Mouse (Mus musculus): ENCODE results near the gene Kif17. TPM values are rescaled to one million over a fixed set of nuclear protein-coding genes. Genes with fewer than 3 reads are reported as not detected.
A peak's percentile ranks its signal among the peaks of the same experiment; 100 is the strongest.
"Not testable (repeated sequence)": the region's sequence is repeated elsewhere in the genome, so short reads cannot be mapped to it uniquely, and the experiment has no call there.

Kif17 gene
- total RNA-seq, 2 experiments from 2014 or later, result 23.7 to 25.1 TPM

DNA sequence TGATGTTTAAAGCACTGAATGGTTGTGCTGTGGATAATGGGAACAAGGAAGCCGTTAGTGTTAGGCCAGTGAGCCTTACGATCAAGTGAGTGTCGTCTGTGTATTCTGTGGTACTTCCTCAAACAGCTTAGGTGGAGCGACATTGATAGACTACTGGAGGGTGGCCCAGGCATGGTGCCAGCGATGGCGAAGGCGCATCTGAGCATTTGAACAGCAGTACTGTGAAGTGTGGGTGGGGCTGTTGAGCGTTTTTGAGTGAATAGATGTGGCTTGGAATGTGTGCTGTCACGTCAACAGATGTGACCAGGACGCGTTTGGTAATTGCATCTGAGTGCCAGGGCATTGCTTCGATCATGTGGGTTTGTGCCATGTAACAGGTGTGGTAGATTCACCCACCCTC lies 57.5 kb downstream of the Kif17 start:
- intact Hi-C loops (cut with DNase I), result no loop called here
- DNase-seq (ENCODE audit: low spot score in 2 of 2), result peak in 1 of 2 experiments; percentile 44

DNA sequence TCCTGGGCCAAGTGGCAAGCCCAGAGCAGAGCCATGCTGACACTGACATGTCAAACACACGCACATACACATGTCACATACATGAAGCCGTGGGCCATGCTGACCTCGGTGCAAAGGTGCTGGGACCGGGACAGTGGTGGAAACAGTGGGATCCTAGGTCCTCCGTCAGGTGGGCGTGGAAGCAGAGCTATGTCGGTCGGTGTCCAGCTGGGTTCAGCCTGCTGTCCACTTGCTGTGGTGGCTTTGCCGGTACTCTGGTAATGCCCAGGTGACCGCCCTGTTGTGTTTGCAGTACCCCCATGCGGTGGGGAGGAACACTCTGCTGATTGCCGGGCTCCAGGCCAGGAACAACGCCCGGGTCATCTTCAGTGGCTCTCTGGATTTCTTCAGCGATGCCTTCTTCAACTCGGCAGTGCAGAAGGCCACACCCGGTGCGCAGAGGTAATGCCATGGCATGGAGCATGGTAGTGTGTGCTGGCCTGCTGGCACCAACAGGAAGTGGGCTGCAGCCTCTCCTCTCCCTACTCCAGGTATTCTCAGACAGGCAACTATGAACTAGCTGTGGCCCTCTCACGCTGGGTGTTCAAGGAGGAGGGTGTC lies 60.2 kb downstream of the Kif17 start:
- intact Hi-C loops (cut with DNase I), result loop anchor here (10.0 kb wide), 1 partner anchor 346 kb away; no protein-coding TSS in a partner anchor
- DNase-seq (ENCODE audit: low spot score in 2 of 2), result no peak

DNA sequence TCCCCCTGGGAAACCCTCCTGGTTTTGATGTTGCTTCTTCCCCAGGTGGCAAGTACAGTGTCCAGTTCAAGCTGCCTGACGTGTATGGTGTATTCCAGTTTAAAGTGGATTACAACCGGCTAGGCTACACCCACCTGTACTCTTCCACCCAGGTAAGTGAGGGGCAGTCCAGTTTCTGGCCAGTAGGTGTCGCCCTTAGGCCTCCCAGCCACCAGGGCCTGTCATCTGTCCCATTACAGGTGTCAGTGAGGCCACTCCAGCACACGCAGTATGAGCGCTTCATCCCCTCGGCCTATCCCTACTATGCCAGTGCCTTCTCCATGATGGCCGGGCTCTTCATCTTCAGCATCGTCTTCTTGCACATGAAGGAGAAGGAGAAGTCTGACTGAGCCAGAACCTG lies 61.4 kb downstream of the Kif17 start:
- intact Hi-C loops (cut with DNase I), result loop anchor here (10.0 kb wide), 1 partner anchor 347 kb away; no protein-coding TSS in a partner anchor
- peak; percentile 47 to 51 for DNase-seq (ENCODE audit: low spot score in 2 of 2)

DNA sequence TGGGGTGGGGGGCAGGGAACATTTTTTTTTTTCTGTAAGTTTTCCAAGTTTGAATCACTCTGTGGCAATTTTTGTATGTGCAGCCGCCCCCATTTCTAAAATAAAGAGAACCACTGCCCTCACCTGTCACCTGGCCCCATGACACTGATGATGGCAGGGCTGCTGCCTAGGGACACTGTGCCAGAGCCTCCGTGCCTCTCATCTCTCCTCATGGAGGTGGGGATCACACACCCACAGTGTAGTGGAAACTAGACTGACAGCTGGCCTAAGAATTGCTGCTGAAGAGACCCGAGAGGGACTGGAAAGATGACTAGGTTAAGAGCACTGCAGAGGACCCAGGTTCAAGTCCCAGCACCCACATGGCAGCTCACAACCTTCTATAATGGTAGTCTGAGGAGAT lies 61.9 kb downstream of the Kif17 start:
- intact Hi-C loops (cut with DNase I), result loop anchor here (10.0 kb wide), 1 partner anchor 347 kb away; no protein-coding TSS in a partner anchor
- DNase-seq (ENCODE audit: low spot score in 2 of 2), result no peak

DNA sequence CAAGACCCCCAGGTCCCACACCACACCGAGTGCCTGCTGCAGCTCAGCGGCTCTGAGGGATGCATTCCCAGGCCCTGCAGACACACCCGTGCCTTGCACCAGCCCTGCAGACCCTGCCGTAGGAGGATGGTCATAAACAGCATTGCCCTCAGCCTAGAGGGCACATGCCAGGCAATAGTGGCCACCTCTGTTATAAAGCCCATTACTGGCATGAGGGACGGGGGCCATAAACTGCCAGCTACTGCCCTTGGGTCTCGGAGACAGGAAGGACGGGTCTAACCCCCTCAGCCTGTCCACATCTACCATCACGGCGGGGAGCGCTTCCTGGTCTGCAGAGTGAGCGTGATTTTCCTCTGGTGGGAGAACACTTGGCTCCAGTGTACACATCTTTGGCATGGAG lies 62.8 kb downstream of the Kif17 start:
- intact Hi-C loops (cut with DNase I), result loop anchor here (10.0 kb wide), 1 partner anchor 348 kb away; no protein-coding TSS in a partner anchor

DNA sequence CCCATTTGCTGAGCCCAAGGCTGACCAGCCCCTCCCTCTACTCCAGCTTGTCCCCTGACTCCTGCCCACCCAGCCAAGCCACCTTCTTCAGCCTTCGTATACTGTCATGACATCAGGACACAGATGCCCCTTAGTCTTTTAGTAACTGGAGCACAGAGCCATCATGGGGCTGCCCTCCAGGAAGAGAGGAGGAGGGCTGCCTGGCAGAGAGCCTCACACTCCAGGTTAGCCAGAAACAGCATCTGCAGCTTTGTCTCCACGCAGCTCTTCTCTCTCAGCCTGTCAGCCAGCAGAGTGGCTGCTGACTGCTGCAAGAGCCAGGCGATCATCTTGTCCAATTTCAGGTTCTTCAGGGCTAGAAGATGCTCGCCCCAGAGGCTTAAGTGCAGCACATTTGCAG lies 63.6 kb downstream of the Kif17 start:
- intact Hi-C loops (cut with DNase I), result loop anchor here (10.0 kb wide), 1 partner anchor 349 kb away; no protein-coding TSS in a partner anchor
- DNase-seq (ENCODE audit: low spot score in 2 of 2), result no peak

More for the DNA sequence above, 62.8 kb downstream of the Kif17 start:
- no peak for DNase-seq (ENCODE audit: low spot score in 2 of 2)

DNA sequence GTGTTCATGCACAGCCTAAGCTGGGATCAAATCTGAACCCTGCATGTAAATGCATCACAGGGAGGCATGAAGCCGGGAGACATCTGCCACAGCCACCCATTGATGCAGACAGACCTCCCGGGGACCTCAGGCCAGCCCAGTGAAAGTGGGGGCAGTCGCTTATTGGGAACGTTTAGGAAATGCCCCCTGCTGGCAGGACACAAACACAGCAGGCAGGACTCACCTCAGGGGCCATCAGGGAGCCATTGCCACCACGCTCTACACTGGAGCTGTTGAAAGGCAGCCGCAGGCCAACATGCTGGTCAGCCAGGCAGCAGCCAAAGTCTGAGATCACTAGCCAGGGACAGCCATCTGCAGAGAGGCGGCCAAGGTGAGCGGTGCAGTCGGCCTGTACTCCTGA lies 65.5 kb downstream of the Kif17 start:
- DNase-seq (ENCODE audit: low spot score in 2 of 2), result no peak
- intact Hi-C loops (cut with DNase I), result loop anchor here (10.0 kb wide), 1 partner anchor 351 kb away; no protein-coding TSS in a partner anchor

DNA sequence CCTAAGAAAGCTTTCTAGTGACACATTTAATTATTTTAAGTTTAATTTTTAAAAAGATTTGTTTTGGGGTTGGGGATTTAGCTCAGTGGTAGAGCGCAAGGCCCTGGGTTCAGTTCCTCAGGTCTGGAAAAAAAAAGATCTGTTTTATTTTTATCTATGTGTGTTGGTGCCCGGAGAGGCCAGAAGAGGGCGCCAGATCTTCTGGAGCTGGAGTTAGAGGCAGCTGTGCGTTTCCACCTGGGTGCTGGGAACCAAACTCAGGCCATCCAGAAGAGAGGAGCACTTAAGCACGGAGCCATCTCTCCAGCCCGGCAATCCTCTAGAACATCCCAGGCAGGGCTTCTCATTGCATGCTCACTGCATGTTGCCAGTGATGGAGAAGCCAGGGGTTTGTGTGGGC lies 66.1 kb downstream of the Kif17 start:
- no peak for DNase-seq (ENCODE audit: low spot score in 2 of 2)
- intact Hi-C loops (cut with DNase I), result loop anchor here (10.0 kb wide), 1 partner anchor 352 kb away; no protein-coding TSS in a partner anchor

DNA sequence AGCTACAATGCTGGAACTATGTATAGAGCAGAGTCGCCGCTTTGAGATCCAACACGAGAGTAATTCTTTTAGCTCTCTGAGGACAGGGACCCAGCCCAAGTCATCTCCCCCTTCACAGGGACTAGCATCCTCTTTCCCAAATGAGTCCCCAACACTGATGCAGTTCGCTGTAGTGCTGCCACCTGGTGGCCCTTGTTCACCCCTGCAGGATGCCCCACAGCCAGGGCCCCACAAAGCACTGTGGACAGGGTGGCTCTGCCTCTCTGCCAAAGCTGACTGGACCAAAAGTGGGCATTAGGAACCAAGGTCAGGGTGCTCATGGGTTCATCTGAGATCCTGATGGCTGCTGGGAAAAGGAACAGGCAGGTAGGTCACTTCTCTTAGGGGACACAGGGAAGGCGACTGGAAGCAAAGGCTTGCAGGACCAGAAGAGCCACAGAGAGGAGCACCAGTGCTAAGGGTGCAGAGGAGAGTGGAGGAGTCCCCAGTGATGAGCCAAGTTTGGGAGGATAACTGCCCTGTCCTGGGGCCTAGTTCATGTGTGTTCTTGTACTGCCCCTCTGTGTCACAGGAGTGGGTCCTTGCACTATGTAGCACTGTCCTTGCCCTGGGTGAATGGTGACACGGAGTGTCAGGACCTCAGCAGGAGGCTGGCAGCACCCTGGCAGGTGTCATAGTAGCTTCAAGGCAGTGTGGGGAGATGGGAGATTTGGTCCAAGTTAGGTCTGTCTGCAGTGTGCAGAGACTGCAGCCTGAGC lies 68.5 kb downstream of the Kif17 start:
- intact Hi-C loops (cut with DNase I), result loop anchor here (1.0 to 10.0 kb wide), 3 partner anchors 60 to 354 kb away; no protein-coding TSS in a partner anchor
- DNase-seq (ENCODE audit: low spot score in 2 of 2), result peak; percentile 47 to 55

DNA sequence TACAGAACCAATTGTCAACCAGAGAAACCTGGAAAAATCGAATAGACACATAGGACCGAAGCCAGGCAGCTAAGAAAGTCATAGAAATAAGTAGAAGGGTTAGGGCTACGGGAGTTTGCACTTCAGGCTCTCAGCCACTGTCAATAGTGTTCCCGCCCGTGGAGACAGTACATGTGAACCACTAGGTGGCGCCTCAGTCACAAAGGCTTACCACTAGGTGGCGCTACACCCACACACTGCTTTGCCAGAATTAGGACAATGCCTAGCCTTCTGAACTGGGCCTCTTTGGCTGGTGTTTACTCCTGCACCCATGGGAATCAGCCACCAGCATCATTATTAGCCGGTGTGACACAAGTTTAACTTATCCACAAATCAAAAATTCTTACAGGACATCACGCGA lies 69.3 kb downstream of the Kif17 start:
- DNase-seq (ENCODE audit: low spot score in 2 of 2), result peak; percentile 87 to 92
- intact Hi-C loops (cut with DNase I), result loop anchor here (1.0 to 10.0 kb wide), 3 partner anchors 59 to 355 kb away; no protein-coding TSS in a partner anchor

DNA sequence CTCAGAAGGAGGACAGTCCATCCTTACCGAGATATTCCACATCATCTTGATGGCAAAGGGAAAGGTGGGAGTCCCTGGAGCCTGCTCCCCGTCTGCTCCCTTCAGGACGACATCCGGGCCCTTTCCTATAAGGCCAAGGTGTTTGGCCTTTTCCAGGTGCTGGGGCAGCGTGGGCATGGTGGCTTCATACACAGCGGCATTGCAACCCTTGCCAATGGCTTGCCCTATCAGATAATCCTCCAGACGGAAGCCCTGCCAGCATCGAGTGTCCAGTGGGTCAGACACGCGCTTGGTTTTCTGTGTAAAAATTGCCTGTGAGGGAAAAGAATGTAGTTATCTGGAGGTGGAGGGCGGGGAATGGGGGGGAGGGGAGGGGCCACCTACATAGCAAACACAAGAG lies 70.5 kb downstream of the Kif17 start:
- intact Hi-C loops (cut with DNase I), result loop anchor here (10.0 kb wide), 1 partner anchor 534 kb away; no protein-coding TSS in a partner anchor
- no peak for DNase-seq (ENCODE audit: low spot score in 2 of 2)

DNA sequence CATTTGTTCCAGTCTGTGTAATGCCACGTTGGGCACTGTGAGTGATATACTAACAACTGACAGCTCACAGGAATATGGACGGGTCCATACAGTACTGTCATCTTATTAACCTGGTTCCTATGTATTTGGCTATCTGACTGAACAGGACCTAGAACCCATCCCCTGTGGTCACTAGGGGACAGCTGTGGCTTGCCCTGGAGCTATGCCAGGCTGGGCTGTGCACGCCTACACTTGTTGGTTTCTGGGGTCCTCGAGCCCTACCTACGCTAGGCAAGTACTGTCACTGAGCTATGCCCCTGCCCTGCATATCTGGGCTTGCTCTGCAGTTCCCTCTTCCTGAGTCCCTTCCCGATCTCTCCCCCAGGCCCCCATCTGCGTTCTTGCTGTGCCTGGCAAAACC lies 71.3 kb downstream of the Kif17 start:
- DNase-seq (ENCODE audit: low spot score in 2 of 2), result no peak
- intact Hi-C loops (cut with DNase I), result loop anchor here (10.0 kb wide), 1 partner anchor 533 kb away; no protein-coding TSS in a partner anchor

DNA sequence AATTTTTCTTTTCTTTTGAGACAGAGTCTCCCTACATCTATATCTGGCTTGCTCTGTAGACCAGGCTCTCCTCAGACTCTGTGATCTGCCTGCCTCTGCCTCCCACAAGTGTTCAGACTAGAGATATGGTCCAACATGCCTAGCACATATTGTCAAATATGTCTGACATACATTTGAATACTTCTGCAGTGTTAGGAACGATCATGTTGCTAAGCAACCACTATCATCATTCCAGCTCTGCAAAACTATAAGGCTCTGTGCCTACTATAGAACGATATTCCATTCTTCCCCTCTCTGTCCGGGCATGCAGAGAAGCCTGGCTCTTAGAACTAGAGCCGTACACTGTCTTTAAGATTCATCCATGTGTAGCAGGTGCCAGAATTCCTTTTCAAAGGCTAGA lies 72.5 kb downstream of the Kif17 start:
- intact Hi-C loops (cut with DNase I), result loop anchor here (10.0 kb wide), 1 partner anchor 532 kb away; no protein-coding TSS in a partner anchor
- DNase-seq (ENCODE audit: low spot score in 2 of 2), result peak in 1 of 2 experiments; percentile 53

DNA sequence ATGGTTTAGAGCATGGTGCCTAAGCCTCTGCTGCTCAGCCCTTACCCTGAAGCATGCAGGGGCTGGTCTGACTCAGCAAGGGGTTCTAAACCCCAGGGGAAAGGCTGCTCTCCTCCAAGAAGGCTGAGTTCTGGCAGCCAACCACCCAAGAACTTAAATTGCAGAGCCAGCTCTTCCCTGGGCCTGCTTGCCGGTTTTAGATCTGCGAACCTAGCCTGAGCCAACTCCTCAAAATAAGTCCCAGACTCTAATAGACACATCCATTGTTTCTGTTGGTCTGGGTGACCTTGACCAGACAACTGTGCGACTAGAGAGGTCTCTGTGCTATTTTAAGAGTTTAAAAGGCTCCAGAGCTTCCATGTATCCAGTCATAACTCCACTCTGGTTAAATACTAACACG lies 73.5 kb downstream of the Kif17 start:
- intact Hi-C loops (cut with DNase I), result loop anchor here (10.0 kb wide), 1 partner anchor 531 kb away; no protein-coding TSS in a partner anchor
- no peak for DNase-seq (ENCODE audit: low spot score in 2 of 2)

DNA sequence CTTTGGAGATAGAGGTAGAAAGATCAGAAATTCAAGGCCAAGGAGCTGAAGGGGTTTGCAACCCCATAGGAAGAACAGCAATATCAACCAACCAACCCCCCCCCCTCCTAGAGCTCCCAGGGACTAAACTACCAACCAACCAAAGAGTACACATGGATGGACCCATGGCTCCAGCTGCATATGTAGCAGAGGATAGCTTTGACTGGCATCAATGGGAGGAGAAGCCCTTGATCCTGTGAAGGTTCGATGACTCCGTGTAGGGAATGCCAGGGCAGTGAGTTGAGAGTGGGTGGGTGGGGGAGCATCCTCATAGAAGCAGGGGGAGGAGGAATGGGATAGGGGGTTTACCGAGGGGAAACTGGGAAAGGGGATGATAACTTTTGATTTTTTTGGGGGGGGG lies 74.2 kb downstream of the Kif17 start:
- intact Hi-C loops (cut with DNase I), result loop anchor here (10.0 kb wide), 1 partner anchor 530 kb away; no protein-coding TSS in a partner anchor
- DNase-seq (ENCODE audit: low spot score in 2 of 2), result no peak

DNA sequence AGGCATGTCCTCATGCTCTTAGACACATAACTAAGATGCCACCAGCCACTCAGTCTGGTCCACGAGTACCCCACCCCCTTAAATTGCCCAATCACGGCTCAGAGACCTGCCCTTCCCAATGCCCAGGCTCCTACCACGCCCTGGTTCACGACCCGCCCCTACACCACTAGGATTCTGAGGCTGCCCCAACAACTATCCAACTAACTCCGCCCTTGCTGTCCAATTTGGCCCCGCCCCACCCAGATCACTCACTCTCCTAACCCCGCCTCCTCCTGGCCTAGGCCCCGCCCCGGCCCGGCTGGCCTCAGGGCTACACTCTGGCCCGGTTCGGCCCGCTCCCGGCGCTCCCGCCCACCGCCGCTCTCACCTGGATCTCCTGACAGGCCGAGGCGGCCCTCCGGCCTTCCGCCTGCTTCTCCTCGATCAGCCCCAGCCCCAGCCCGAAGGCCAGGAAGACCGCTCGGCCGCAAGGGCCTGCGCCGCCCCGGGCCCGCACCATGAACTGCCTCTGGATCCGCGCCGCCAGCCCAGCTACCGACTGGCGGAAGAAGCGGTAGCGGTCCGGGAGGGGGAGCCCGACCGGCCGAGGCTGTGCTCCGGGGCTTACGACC lies 75.3 kb downstream of the Kif17 start:
- intact Hi-C loops (cut with DNase I), result loop anchor here (2.0 to 10.0 kb wide), 2 partner anchors 53 to 529 kb away; no protein-coding TSS in a partner anchor

DNA sequence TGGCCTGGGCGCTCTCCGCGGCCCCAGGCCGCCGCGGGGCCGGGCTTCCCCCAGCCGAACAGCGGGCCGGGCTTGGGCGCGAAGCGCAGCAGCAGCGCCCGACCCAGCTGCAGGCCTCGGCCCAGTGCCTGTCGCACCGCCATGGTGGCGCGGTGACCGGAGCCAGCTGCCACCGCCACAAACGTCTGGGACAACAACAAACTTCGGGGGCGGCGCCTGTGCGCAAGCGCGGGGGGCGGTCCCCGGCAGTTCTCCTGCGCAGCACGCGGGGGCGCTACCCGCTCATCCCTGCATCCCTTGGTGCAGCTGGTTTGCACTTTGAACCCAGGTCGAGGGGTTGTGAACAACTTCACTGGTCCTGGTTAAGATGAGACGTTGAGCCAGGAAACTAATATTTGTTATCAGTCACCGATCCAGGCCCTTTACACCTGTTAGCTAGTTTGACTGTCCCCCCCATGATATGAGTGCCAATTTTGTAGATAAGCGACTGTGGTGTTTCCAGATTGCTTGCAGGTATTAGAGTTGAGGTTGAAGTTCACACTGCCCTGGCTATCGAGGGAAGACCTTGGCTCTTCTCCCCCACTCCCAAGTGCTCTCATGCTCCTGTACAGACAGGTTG lies 76.0 kb downstream of the Kif17 start, which contains the start of gene Pink1:
TSS of gene Pink1 (minus strand) at position 231 of the 619 bp plus-strand sequence.
- DNase-seq (ENCODE audit: low spot score in 2 of 2), result peak; percentile 92 to 93
- intact Hi-C loops (cut with DNase I), result loop anchor here (2.0 to 10.0 kb wide), 2 partner anchors 53 to 529 kb away; no protein-coding TSS in a partner anchor

More for the DNA sequence above, 75.3 kb downstream of the Kif17 start:
- DNase-seq (ENCODE audit: low spot score in 2 of 2), result peak; percentile 87 to 93

DNA sequence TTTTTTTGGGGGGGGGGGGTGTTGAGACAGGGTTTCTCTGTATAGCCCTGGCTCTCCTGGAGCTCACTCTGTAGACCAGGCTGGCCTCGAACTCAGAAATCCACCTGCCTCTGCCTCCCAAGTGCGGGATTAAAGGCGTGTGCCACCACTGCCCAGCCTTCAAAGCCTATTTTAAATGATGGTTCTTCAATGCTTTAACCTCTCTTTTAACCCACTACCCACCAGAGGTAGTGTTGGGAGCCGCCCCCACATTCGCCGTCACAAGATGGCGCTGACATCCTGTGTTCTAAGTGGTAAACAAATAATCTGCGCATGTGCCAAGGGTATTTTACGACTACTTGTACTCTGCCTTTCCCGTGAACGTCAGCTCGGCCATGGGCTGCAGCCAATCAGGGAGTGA lies 76.9 kb downstream of the Kif17 start:
- intact Hi-C loops (cut with DNase I), result loop anchor here (2.0 to 10.0 kb wide), 2 partner anchors 52 to 528 kb away; no protein-coding TSS in a partner anchor
- DNase-seq (ENCODE audit: low spot score in 2 of 2), result not testable (repeated sequence)

DNA sequence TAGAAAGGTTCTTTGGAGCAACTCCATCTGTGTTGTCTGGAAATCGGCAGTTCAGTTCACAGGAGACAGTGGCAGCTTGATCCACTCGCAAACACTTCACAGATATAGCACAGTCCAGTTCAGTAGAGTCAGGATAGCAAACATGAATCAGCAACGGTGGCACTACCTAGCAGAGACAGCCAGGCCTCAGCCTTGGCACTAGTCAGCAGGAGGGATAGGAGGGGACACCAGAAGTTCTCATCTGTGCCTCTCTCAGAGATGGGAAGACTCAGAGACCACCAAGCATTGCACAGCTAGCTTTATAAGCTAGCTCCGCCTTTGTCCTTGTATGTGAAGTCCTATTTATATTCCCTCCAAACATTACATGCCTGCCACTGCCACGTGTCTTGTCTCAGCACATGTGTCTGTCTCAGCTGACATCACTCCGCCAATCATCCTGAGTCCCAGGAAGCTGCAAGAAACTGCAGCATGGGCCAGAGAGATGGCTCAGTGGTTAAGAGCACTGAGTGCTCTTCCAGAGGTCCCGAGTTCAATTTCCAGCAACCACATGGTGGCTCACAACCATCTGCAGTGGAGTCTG lies 77.7 kb downstream of the Kif17 start:
- no peak for DNase-seq (ENCODE audit: low spot score in 2 of 2)
- intact Hi-C loops (cut with DNase I), result loop anchor here (2.0 to 10.0 kb wide), 2 partner anchors 51 to 527 kb away; no protein-coding TSS in a partner anchor
